Mouse (Mus musculus) CH12.LX (cell line): Measurements from ENCODE around the gene Nampt. TPM values are rescaled to one million over a fixed set of nuclear protein-coding genes. Genes with fewer than 3 reads are reported as not detected.
A peak's percentile ranks its signal among the peaks of the same experiment; 100 is the strongest.

Source experiments
- DNase-seq: peaks from one replicate; pipeline ENCODE4 v3.0.0-alpha.2; 2013; ENCODE audit errors: extremely low read depth
- H3K27ac ChIP-seq: 2 replicates; pipeline ENCODE4 v1.5.1; 2012; ENCODE audit warnings: low read depth, mild to moderate bottlenecking, control low read depth, moderate library complexity; ENCODE audit not compliant: insufficient read depth
- H3K27me3 ChIP-seq: replicated peaks from 2 replicates; pipeline ENCODE3; 2012; ENCODE audit warnings: inconsistent platforms
- H3K36me3 ChIP-seq, 2 experiments: replicated peaks in 1 of 2; 2 replicates each; pipeline versions ENCODE3 to v1.6.1; 2012; ENCODE audit warnings: inconsistent platforms in 1 of 2, low read length in 1 of 2, mild to moderate bottlenecking in 1 of 2, mixed read lengths in 1 of 2, moderate library complexity in 1 of 2; ENCODE audit not compliant: control insufficient read depth in 1 of 2, insufficient read depth in 1 of 2
- H3K4me1 ChIP-seq, 2 experiments: 2 replicates each; pipeline ENCODE4 v1.6.1; 2012; ENCODE audit warnings: inconsistent platforms in 1 of 2, moderate library complexity in 1 of 2; ENCODE audit not compliant: insufficient read depth in 2 of 2, control insufficient read depth in 1 of 2
- H3K4me2 ChIP-seq: 2 replicates; pipeline ENCODE4 v1.6.1; 2012; ENCODE audit warnings: low read depth, mild to moderate bottlenecking, control low read depth; ENCODE audit not compliant: poor library complexity, insufficient read depth, severe bottlenecking
- H3K4me3 ChIP-seq, 3 experiments: fragments of 150-350 bp in 1 of 3; sonication (generic) in 1 of 3; replicated peaks in 1 of 3; 2 replicates each; pipeline versions ENCODE3 to v1.5.1; 2011 to 2012; ENCODE audit warnings: low read depth in 2 of 3, low read length in 2 of 3, mild to moderate bottlenecking in 2 of 3, moderate library complexity in 2 of 3, control low read depth in 1 of 3, improper control_type of control experiment in 1 of 3, inconsistent platforms in 1 of 3, mixed read lengths in 1 of 3; ENCODE audit not compliant: poor library complexity in 1 of 3
- H3K79me2 ChIP-seq: replicated peaks from 2 replicates; pipeline ENCODE4 v1.6.1; 2012; ENCODE audit warnings: mild to moderate bottlenecking, moderate library complexity; ENCODE audit not compliant: control insufficient read depth, poor library complexity, insufficient read depth, severe bottlenecking; ENCODE audit errors: extremely low read depth
- H3K9ac ChIP-seq: 2 replicates; pipeline ENCODE4 v1.6.1; 2012; ENCODE audit warnings: low read depth, mild to moderate bottlenecking, control low read depth, moderate library complexity; ENCODE audit not compliant: insufficient read depth
- H3K9me3 ChIP-seq: replicated peaks from 2 replicates; pipeline ENCODE3; 2012; ENCODE audit warnings: low read length, inconsistent platforms, mixed read lengths
- BHLHE40 ChIP-seq: IDR thresholded peaks from 2 replicates; pipeline ENCODE4 v1.6.1; 2011; ENCODE audit warnings: mild to moderate bottlenecking, low read depth, low read length, improper control_type of control experiment
- CHD1 ChIP-seq: IDR thresholded peaks from 2 replicates; pipeline ENCODE4 v1.6.1; 2012; ENCODE audit warnings: low read depth, low read length, improper control_type of control experiment, inconsistent platforms
- CHD2 ChIP-seq: IDR thresholded peaks from 2 replicates; pipeline ENCODE4 v1.6.1; 2011; ENCODE audit warnings: low read length, improper control_type of control experiment
- CTCF ChIP-seq, 2 experiments: IDR thresholded peaks in 1 of 2; conservative IDR thresholded peaks in 1 of 2; 2 replicates each; pipeline ENCODE4 v1.5.1; 2011 to 2012; ENCODE audit warnings: low read depth in 2 of 2, low read length in 2 of 2, improper control_type of control experiment in 1 of 2, inconsistent platforms in 1 of 2, mild to moderate bottlenecking in 1 of 2, moderate library complexity in 1 of 2
- E2F4 ChIP-seq: IDR thresholded peaks from 2 replicates; pipeline ENCODE4 v1.6.1; 2011; ENCODE audit warnings: low read depth, low read length, improper control_type of control experiment; ENCODE audit not compliant: insufficient replicate concordance
- HCFC1 ChIP-seq: IDR thresholded peaks from 2 replicates; pipeline ENCODE4 v1.6.1; 2012; ENCODE audit warnings: low read depth, mild to moderate bottlenecking, inconsistent platforms, low read length, improper control_type of control experiment
- IRF4 ChIP-seq: IDR thresholded peaks from 2 replicates; pipeline ENCODE4 v1.6.1; 2014; ENCODE audit warnings: low read depth, mild to moderate bottlenecking, inconsistent platforms, low read length, improper control_type of control experiment
- MAFK ChIP-seq: IDR thresholded peaks from 2 replicates; pipeline ENCODE4 v1.6.1; 2011; ENCODE audit warnings: low read length, improper control_type of control experiment; ENCODE audit not compliant: insufficient replicate concordance
- MAX ChIP-seq: IDR thresholded peaks from 2 replicates; pipeline ENCODE4 v1.6.1; 2011; ENCODE audit warnings: low read length, improper control_type of control experiment
- MEF2A ChIP-seq: IDR thresholded peaks from 2 replicates; pipeline ENCODE4 v1.6.1; 2014; ENCODE audit warnings: low read depth, mild to moderate bottlenecking, inconsistent platforms, low read length, improper control_type of control experiment, borderline replicate concordance
- NELFE ChIP-seq: IDR thresholded peaks from 2 replicates; pipeline ENCODE4 v1.6.1; 2011; ENCODE audit warnings: low read depth, low read length, improper control_type of control experiment
- POLR2A ChIP-seq: IDR thresholded peaks from 2 replicates; pipeline ENCODE4 v1.6.1; 2011; ENCODE audit warnings: low read depth, mild to moderate bottlenecking, improper control_type of control experiment, low read length
- POLR2AphosphoS2 ChIP-seq: IDR thresholded peaks from 2 replicates; pipeline ENCODE4 v1.6.1; 2011; ENCODE audit warnings: low read depth, low read length, improper control_type of control experiment
- RCOR1 ChIP-seq: conservative IDR thresholded peaks from 2 replicates; pipeline ENCODE4 v1.6.1; 2012; ENCODE audit warnings: low read depth, mild to moderate bottlenecking, inconsistent platforms, low read length, improper control_type of control experiment
- SIN3A ChIP-seq: IDR thresholded peaks from 2 replicates; pipeline ENCODE4 v1.6.1; 2012; ENCODE audit warnings: low read length, improper control_type of control experiment, inconsistent platforms
- SMC3 ChIP-seq: IDR thresholded peaks from 2 replicates; pipeline ENCODE4 v1.6.1; 2011; ENCODE audit warnings: low read depth, low read length, improper control_type of control experiment
- TBP ChIP-seq: conservative IDR thresholded peaks from 2 replicates; pipeline ENCODE4 v1.6.1; 2011; ENCODE audit warnings: low read depth, low read length, improper control_type of control experiment
- TCF12 ChIP-seq: IDR thresholded peaks from 2 replicates; pipeline ENCODE4 v1.6.1; 2014; ENCODE audit warnings: low read depth, mild to moderate bottlenecking, inconsistent platforms, low read length, improper control_type of control experiment
- USF1 ChIP-seq: IDR thresholded peaks from 2 replicates; pipeline ENCODE4 v1.6.1; 2014; ENCODE audit warnings: low read depth, mild to moderate bottlenecking, inconsistent platforms, low read length, improper control_type of control experiment
- USF2 ChIP-seq: conservative IDR thresholded peaks from 2 replicates; pipeline ENCODE4 v1.6.1; 2011; ENCODE audit warnings: low read depth, low read length, improper control_type of control experiment
- ZC3H11A ChIP-seq: IDR thresholded peaks from 2 replicates; pipeline ENCODE4 v1.6.1; 2012; ENCODE audit warnings: low read depth, mild to moderate bottlenecking, inconsistent platforms, low read length, improper control_type of control experiment
- ZKSCAN1 ChIP-seq: IDR thresholded peaks from 2 replicates; pipeline ENCODE4 v1.6.1; 2012; ENCODE audit warnings: low read depth, inconsistent platforms, low read length, improper control_type of control experiment, borderline replicate concordance
- ZMIZ1 ChIP-seq: IDR thresholded peaks from 2 replicates; pipeline ENCODE4 v1.6.1; 2012; ENCODE audit warnings: low read depth, mild to moderate bottlenecking, inconsistent platforms, low read length, improper control_type of control experiment
- ZNF384 ChIP-seq: IDR thresholded peaks from 2 replicates; pipeline ENCODE4 v1.6.1; 2012; ENCODE audit warnings: low read depth, low read length, improper control_type of control experiment, inconsistent platforms
- dilution Hi-C: fragments of 300-500 bp; cut with MboI; formaldehyde crosslinking; loops from 2 replicates; pipeline ENCODE4 v1.14.3; 2020; ENCODE audit warnings: low sequenced_read_pairs; ENCODE audit not compliant: extremely low pct_unique_long_range_greater_than_20kb, extremely low pct_ligation_motif_present
- in situ Hi-C: fragments of 300-500 bp; cut with MboI; formaldehyde crosslinking; loops from 3 replicates; pipeline ENCODE4 v1.14.3; 2019; ENCODE audit warnings: low sequenced_read_pairs, low pct_ligation_motif_present, low pct_unique_long_range_greater_than_20kb, mixed read lengths
- polyA plus RNA-seq: library from polyadenylated mRNA; unstranded; fragments of >175 nt; gene quantifications from 2 replicates; pipeline ENCODE4 v1.2.1, GENCODE M21; 2012; ENCODE audit warnings: low read depth; ENCODE audit not compliant: insufficient read length
- total RNA-seq, 2 experiments: library from RNA; depleted of rRNA; stranded (reverse); fragments of 300-350 nt in 1 of 2; fragments of >200 nt in 1 of 2; gene quantifications; 2 replicates each; pipeline ENCODE4 v1.2.3; 2012 to 2014

The Nampt gene
- total and polyA plus RNA-seq, 3 experiments: 50.5 to 206 (median 84.5) TPM

DNA sequence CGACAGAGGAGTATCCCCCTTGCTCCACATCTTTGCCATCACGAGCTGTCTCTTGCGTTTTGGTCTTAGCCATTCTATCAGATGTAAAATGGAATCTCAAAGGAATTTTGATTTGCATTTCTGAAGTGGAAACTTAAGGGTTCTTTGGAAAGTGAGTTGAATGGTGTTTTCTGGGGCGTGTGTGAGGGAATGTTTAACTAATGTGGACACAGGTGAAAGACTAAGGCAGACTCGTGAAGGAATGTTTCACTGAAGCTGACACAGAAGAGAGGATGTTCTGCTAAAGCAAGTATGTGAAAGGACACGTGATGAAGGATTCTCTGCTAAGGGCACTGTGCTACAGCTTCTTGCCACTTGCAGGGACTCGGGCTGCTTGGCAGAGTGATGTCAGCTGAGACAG lies 18.3 kb upstream of the Nampt start:
- dilution Hi-C loops: no loop called here
- no peaks in the 10 kb centered on the region for H3K9me3 ChIP-seq
- H3K27me3 ChIP-seq: no peaks in the 10 kb centered on the region
- no peak overlapping the region for H3K4me2 ChIP-seq
- peaks cover 4 to 7% of the 10 kb centered on the region in 2 experiments; a peak in 3 of 4 replicates for H3K4me1 ChIP-seq
- TF ChIP-seq HCFC1 (no peak), SMC3 (no peak)
- TF ChIP-seq, all 38 proteins: peak for 0
- H3K79me2 ChIP-seq: no peaks in the 10 kb centered on the region
- H3K36me3 ChIP-seq: no peaks in the 10 kb centered on the region
- DNase-seq: no peak
- H3K27ac ChIP-seq: no peak overlapping the region
- in situ Hi-C loops: no loop called here
- H3K9ac ChIP-seq: no peak overlapping the region
- H3K4me3 ChIP-seq: no peak overlapping the region

DNA sequence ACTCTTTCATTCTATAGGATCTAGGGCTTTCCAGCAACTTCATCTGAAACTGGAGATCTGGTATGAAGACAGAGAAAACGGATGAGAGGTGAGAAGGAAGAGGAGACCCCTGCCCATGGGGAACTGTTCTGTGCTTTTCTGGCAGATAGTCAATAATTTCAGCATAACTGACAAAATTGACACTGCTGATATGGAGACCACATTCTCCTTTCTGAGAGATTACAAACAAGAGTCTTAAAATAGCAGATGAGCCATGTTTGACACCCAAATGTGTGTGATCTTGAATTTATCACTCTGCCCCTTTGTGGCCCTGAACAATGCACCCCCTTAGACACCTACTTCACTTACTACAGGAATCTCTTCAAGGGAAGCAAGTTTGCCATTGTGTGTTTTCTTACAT lies 13.8 kb upstream of the Nampt start:
- no peak overlapping the region for H3K4me2 ChIP-seq
- no peaks in the 10 kb centered on the region for H3K36me3 ChIP-seq
- 0 out of 4 replicates have a peak, but pooled peaks cover 0 to 2% of the 10 kb centered on the region in 2 experiments for H3K4me1 ChIP-seq
- in situ Hi-C loops (no loop called here), dilution Hi-C loops (no loop called here)
- TF ChIP-seq NELFE (no peak), RCOR1 (no peak), E2F4 (no peak), CHD1 (no peak), CTCF (conservative IDR thresholded peaks at IDR 0.05 in 1 of 2, IDR thresholded peaks at IDR 0.05 in 1 of 2; ENCODE audit: low read depth in 2 of 2, low read length in 2 of 2) (no peak), ZKSCAN1 (no peak), USF2 (no peak), ZMIZ1 (no peak), POLR2AphosphoS2 (no peak)
- no peaks in the 10 kb centered on the region for H3K79me2 ChIP-seq
- no peak overlapping the region for H3K4me3 ChIP-seq
- no peak overlapping the region for H3K9ac ChIP-seq
- DNase-seq: no peak
- H3K27me3 ChIP-seq: no peaks in the 10 kb centered on the region
- H3K27ac ChIP-seq: no peak overlapping the region
- H3K9me3 ChIP-seq: no peaks in the 10 kb centered on the region

DNA sequence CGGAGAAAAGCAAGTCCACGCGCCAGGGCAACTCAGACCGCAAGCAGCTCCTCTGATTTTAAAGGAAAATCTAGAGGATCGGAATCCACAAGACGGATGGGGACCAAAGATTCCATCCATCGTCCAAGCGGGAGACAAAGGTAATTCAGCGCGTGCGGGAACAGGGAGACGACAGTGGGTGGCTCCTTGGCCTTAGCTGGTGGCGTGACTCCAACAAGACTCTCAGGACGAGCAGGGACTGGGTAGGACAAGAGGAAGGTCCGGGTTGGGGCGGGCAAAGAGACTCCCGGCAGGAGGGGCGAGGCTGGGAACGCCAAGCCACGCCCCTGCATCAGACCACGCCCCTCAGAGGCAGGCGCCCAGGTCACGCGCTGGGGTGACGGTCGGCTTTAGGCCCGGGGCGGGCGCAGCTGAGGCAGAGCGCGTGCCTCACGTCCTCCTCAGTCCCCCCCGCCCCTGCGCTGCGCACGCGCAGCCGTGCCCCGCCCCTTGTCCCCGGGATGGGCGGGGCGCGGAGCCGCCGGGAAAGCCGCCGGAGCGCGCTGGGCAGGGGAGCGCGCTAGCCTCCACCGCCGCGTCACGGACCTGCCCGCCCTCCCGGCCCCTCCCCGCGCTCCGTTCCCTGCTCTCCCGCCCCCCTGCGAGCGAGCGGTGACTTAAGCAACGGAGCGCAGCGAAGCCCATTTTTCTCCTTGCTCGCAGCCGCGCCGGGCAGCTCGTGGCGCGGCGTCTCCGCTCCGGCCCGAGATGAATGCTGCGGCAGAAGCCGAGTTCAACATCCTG lies 669 bp downstream of the Nampt start:
- dilution Hi-C loops (no loop called here), in situ Hi-C loops (no loop called here)
- TF ChIP-seq ZNF384: no peak
- peak; percentile 49 for TF ChIP-seq TBP
- no peak for TF ChIP-seq SIN3A
- TF ChIP-seq ZKSCAN1: no peak
- TF ChIP-seq RCOR1: no peak
- peak; percentile 98 for TF ChIP-seq BHLHE40
- peak; percentile 41; the same call in 1 of the 2 replicates for TF ChIP-seq HCFC1
- TF ChIP-seq MEF2A: peak; percentile 62; the same call in 1 of the 2 replicates
- TF ChIP-seq CHD2: no peak
- TF ChIP-seq MAX: peak; percentile 32; the same call in 1 of the 2 replicates
- TF ChIP-seq CTCF (conservative IDR thresholded peaks at IDR 0.05 in 1 of 2, IDR thresholded peaks at IDR 0.05 in 1 of 2; ENCODE audit: low read depth in 2 of 2, low read length in 2 of 2): no peak
- TF ChIP-seq IRF4: no peak
- no peak for TF ChIP-seq E2F4
- peak; percentile 21; the same call in 1 of the 2 replicates for TF ChIP-seq TCF12
- no peak for TF ChIP-seq ZC3H11A
- no peak for TF ChIP-seq MAFK
- TF ChIP-seq CHD1: no peak
- TF ChIP-seq USF1: peak; percentile 77
- peak; percentile 77 for TF ChIP-seq NELFE
- TF ChIP-seq POLR2A: peak; percentile 79; the same call in 1 of the 2 replicates

More for the DNA sequence above, 669 bp downstream of the Nampt start:
- H3K79me2 ChIP-seq: peaks cover 24% of the 10 kb centered on the region
- H3K9me3 ChIP-seq: no peaks in the 10 kb centered on the region
- H3K9ac ChIP-seq: peak overlapping the region; percentile 82
- peak overlapping the region; percentile 57 to 99 (median 72) for H3K4me3 ChIP-seq
- peak; percentile 94 for DNase-seq
- H3K4me1 ChIP-seq: peaks cover 0 to 41% of the 10 kb centered on the region in 2 experiments; a peak in 2 of 4 replicates
- H3K36me3 ChIP-seq: peaks cover 3 to 25% of the 10 kb centered on the region in 2 experiments
- no peaks in the 10 kb centered on the region for H3K27me3 ChIP-seq
- H3K27ac ChIP-seq: peak overlapping the region; percentile 78
- peak overlapping the region; percentile 78 for H3K4me2 ChIP-seq
